ENCODE assay signal across 22 mouse cellular contexts in genomic region chr9:106409096-106409495, GRCm38 (mm10). TPM values are rescaled to one million over a fixed set of nuclear protein-coding genes. Genes with fewer than 3 reads are reported as not detected.
A peak's percentile ranks its signal among the peaks of the same experiment; 100 is the strongest.
DNase-seq lines count a peak whose midpoint lies in the region; TF ChIP-seq lines count a peak whose summit lies in the region.
"Had no signal": no experiment of that assay in that cellular context is flagged by ENCODE, and none has a peak within 500 bp of the region (broad histone marks: within the 10 kb centered on the region; RNA-seq: fewer than 3 reads in every experiment).

No protein-coding gene starts in this region.

- WGBS in heart, embryonic 10.5 days, result 96% methylated on average over 4 of the region's 4 CpGs

- H3K4me1 ChIP-seq in heart, embryonic 10.5 days, result peaks cover 74% of the 10 kb centered on the region
- H3K4me1 ChIP-seq in E14TG2a.4 (replicated peaks; ENCODE audit: low read depth, low read length), result peaks cover 4% of the 10 kb centered on the region; the same call in 1 of the 2 replicates
- H3K4me1 ChIP-seq: neural tube, embryonic 15.5 days had no signal

- H3K9me3 ChIP-seq in heart, embryonic 10.5 days, result no peaks in the 10 kb centered on the region
- no peaks in the 10 kb centered on the region for H3K9me3 ChIP-seq in E14TG2a.4 (ENCODE audit: low read length)
- H3K9me3 ChIP-seq: forebrain, embryonic 12.5 days; liver, embryonic 15.5 days; neural tube, embryonic 15.5 days had no signal

- H3K36me3 ChIP-seq in heart, embryonic 10.5 days, result no peaks in the 10 kb centered on the region
- no peaks in the 10 kb centered on the region for H3K36me3 ChIP-seq in E14TG2a.4 (ENCODE audit: insufficient read depth, low read length)
- H3K36me3 ChIP-seq: forebrain, embryonic 12.5 days; G1E; liver, embryonic 15.5 days; midbrain, embryonic 10.5 days; neural tube, embryonic 15.5 days had no signal

- peak overlapping the region; percentile 56; the same call in 1 of the 2 replicates for H3K27ac ChIP-seq in heart, embryonic 10.5 days
- H3K27ac ChIP-seq in left cerebral cortex, adult 2 months, result no peak overlapping the region
- H3K27ac ChIP-seq: forebrain, embryonic 12.5 days; hindbrain, embryonic 14.5 days; liver, embryonic 15.5 days; midbrain, embryonic 10.5 days; neural tube, embryonic 15.5 days had no signal

- no peak overlapping the region for H3K4me3 ChIP-seq in heart, embryonic 10.5 days
- no peak overlapping the region for H3K4me3 ChIP-seq in left cerebral cortex, adult 2 months
- H3K4me3 ChIP-seq in E14TG2a.4 (replicated peaks; ENCODE audit: low read length), result no peak overlapping the region
- H3K4me3 ChIP-seq: forebrain, embryonic 12.5 days; liver, embryonic 15.5 days; midbrain, embryonic 10.5 days; neural tube, embryonic 15.5 days had no signal

- no peaks in the 10 kb centered on the region for H3K27me3 ChIP-seq in heart, embryonic 10.5 days (ENCODE audit: insufficient read depth, poor library complexity, severe bottlenecking)
- peaks cover 18% of the 10 kb centered on the region for H3K27me3 ChIP-seq in E14TG2a.4 (ENCODE audit: insufficient read depth, low read length)
- H3K27me3 ChIP-seq: forebrain, embryonic 12.5 days; liver, embryonic 15.5 days; neural tube, embryonic 15.5 days had no signal

- peak; percentile 18 for TF ChIP-seq CTCF in left cerebral cortex, adult 2 months (IDR thresholded peaks at IDR 0.05)
- TF ChIP-seq CTCF in E14TG2a.4 (conservative IDR thresholded peaks at IDR 0.05; ENCODE audit: low read length), result peak; percentile 38; the same call in 1 of the 2 replicates

- no peak for DNase-seq in heart, embryonic 10.5 days (ENCODE audit: low spot score)
- DNase-seq in heart, adult 18-20 months, result no peak
- DNase-seq in left cerebral cortex, adult 2 months (ENCODE audit: extremely low spot score in 1 of 2, low spot score in 2 of 2), result no peak
- DNase-seq in left cerebral cortex, adult 9 months (ENCODE audit: low spot score in 2 of 2), result no peak
- DNase-seq in ZHBTc4 (ENCODE audit: low read depth, low spot score), result peak; percentile 36
- no peak for DNase-seq in adrenal gland, adult 2 months
- DNase-seq: adrenal gland, postnatal 10 days; B cell, adult 2 months; cerebellum, adult 18-20 months; cerebellum, postnatal 36 days; heart, postnatal 14 days; kidney, adult 11 months; kidney, postnatal 25 days; lung, postnatal 4 days; right cerebral cortex, postnatal 25 days had no signal

- intact Hi-C loops in left cerebral cortex, adult 2 months (cut with DNase I), result no loop called here

RNA-seq across cellular contexts. Expression of gene Rpl29, which starts 20.2 kb away (rescaled TPM):
- polyA plus RNA-seq in heart, embryonic 10.5 days (2016; fragmentation: Nextera tagmentation; extraction: Ambion mirVana), result 735 and 862 TPM in 2 replicates
- 100 to 1,000 TPM; 272 to 273 TPM for total RNA-seq in heart, adult 18-20 months (2021)
- total RNA-seq in left cerebral cortex, adult 2 months (2021), result 100 to 1,000 TPM; 273 to 308 TPM
- total RNA-seq in adrenal gland, adult 2 months (2021), result 100 to 1,000 TPM; 391 to 419 TPM
- polyA plus RNA-seq in adrenal gland, adult 2 months (2012; rRNA removed), result 183 and 201 TPM in 2 replicates

RNA-seq across cellular contexts. Expression of gene Acy1, which starts 29.0 kb away (rescaled TPM):
- polyA plus RNA-seq in heart, embryonic 10.5 days (2016; fragmentation: Nextera tagmentation; extraction: Ambion mirVana), result 31.2 and 45.1 TPM in 2 replicates
- total RNA-seq in heart, adult 18-20 months (2021), result 10 to 100 TPM; 26.1 to 26.8 TPM
- total RNA-seq in left cerebral cortex, adult 2 months (2021), result 10 to 100 TPM; 16.0 to 18.7 TPM
- 10 to 100 TPM; 12.2 to 16.9 TPM for total RNA-seq in adrenal gland, adult 2 months (2021)
- polyA plus RNA-seq in adrenal gland, adult 2 months (2012; rRNA removed), result 11.0 and 14.8 TPM in 2 replicates

RNA-seq across cellular contexts. Expression of gene Abhd14b, which starts 38.2 kb away (rescaled TPM):
- 4.8 and 7.8 TPM in 2 replicates for polyA plus RNA-seq in heart, embryonic 10.5 days (2016; fragmentation: Nextera tagmentation; extraction: Ambion mirVana)
- 1 to 10 TPM; 8.5 to 8.6 TPM for total RNA-seq in heart, adult 18-20 months (2021)
- total RNA-seq in left cerebral cortex, adult 2 months (2021), result 10 to 100 TPM; 12.2 to 14.1 TPM
- 10 to 100 TPM; 32.6 to 46.6 TPM for total RNA-seq in adrenal gland, adult 2 months (2021)
- 144 and 175 TPM in 2 replicates for polyA plus RNA-seq in adrenal gland, adult 2 months (2012; rRNA removed)

RNA-seq across cellular contexts. Expression of gene Abhd14a, which starts 38.4 kb away (rescaled TPM):
- 42.0 and 46.2 TPM in 2 replicates for polyA plus RNA-seq in heart, embryonic 10.5 days (2016; fragmentation: Nextera tagmentation; extraction: Ambion mirVana)
- total RNA-seq in heart, adult 18-20 months (2021), result 10 to 100 TPM; 19.0 to 19.6 TPM
- total RNA-seq in left cerebral cortex, adult 2 months (2021), result 10 to 100 TPM; 38.4 to 38.6 TPM
- total RNA-seq in adrenal gland, adult 2 months (2021), result 10 to 100 TPM; 18.8 to 25.9 TPM
- polyA plus RNA-seq in adrenal gland, adult 2 months (2012; rRNA removed), result 29.0 and 33.9 TPM in 2 replicates

RNA-seq across cellular contexts. Expression of gene Dusp7, which starts 40.7 kb away (rescaled TPM):
- polyA plus RNA-seq in heart, embryonic 10.5 days (2016; fragmentation: Nextera tagmentation; extraction: Ambion mirVana), result 14.4 and 21.0 TPM in 2 replicates
- 10 to 100 TPM; 45.5 to 46.2 TPM for total RNA-seq in heart, adult 18-20 months (2021)
- 100 to 1,000 TPM; 105 to 115 TPM for total RNA-seq in left cerebral cortex, adult 2 months (2021)
- total RNA-seq in adrenal gland, adult 2 months (2021), result 10 to 100 TPM; 12.8 to 18.7 TPM
- 40.2 and 46.7 TPM in 2 replicates for polyA plus RNA-seq in adrenal gland, adult 2 months (2012; rRNA removed)
